8 mouse cellular contexts compared by ENCODE assay signal in genomic region chr4:70311530-70311929, GRCm38 (mm10).
DNase-seq lines count a peak whose midpoint lies in the region.

No protein-coding gene starts in this region.

- intact Hi-C loops in gastrocnemius, postnatal 14 days (cut with DNase I; ENCODE audit: low total_unique reads): no loop called here

- DNase-seq in gastrocnemius, adult 18-20 months (ENCODE audit: low spot score): peak; percentile 4
- no peak for DNase-seq in gastrocnemius, postnatal 14 days
- DNase-seq in adrenal gland, postnatal 14 days: peak; percentile 48
- peak; percentile 25 to 46 for DNase-seq in frontal cortex, postnatal 25 days (ENCODE audit: low spot score in 2 of 2)
- DNase-seq in left cerebral cortex, adult 9 months (ENCODE audit: low spot score in 2 of 2): peak; percentile 60 to 64
- peak; percentile 10 for DNase-seq in skeletal muscle tissue, adult 2 months (ENCODE audit: low read depth, low spot score)
- DNase-seq in thymus, postnatal 0 days (ENCODE audit: low spot score): no peak
- no peak for DNase-seq in thymus, adult 18-20 months

Comparison
In these comparisons a context has a peak if more than half of its experiments do, and no peak if none do; other contexts are left out.
1. DNase-seq: peak in gastrocnemius, adult 18-20 months (single experiment), adrenal gland, postnatal 14 days (single experiment), frontal cortex, postnatal 25 days (2 of 2), left cerebral cortex, adult 9 months (2 of 2) and skeletal muscle tissue, adult 2 months (single experiment); none in gastrocnemius, postnatal 14 days (single experiment), thymus, postnatal 0 days (single experiment) and thymus, adult 18-20 months (0 of 2).